Mouse (Mus musculus): ENCODE results near the gene Cog1. TPM values are rescaled to one million over a fixed set of nuclear protein-coding genes. Genes with fewer than 3 reads are reported as not detected.

Gene Cog1
- total RNA-seq, 1 experiment from 2014 or later, result 14.5 TPM

DNA sequence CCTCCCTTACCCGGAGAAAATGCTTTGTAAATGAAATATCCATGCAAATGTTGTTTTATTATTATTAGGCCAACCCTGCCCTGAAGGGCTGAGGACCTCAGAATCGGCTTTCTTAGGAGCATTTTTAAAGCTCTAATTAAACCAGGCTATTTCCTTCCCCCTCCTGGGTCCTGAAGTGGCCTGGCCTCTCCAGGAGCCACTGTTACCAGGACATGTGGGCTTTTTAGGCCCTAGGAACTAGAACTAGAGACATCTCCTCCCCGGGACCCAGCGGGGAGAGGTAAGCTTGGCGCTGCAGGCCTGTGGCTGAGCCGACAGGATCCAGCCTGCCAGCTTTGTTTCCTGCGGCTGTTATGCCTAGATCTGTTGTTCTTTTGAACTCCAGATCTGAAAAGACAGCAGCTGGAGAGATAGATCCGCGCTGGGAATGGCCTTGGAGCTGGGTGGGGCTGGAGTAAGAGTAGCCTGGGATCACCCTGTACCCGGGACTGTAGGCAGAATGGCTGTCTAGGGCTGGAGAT is 61.3 kb downstream of the Cog1 start:
- peak in 1 of 2 experiments; percentile 12; a peak in 1 of 4 replicates for ATAC-seq (replicated peaks in 1 of 2; ENCODE audit: insufficient read depth in 1 of 2, low FRiP score in 2 of 2, low TSS enrichment in 1 of 2, low read depth in 1 of 2, poor library complexity in 2 of 2, severe bottlenecking in 2 of 2)

DNA sequence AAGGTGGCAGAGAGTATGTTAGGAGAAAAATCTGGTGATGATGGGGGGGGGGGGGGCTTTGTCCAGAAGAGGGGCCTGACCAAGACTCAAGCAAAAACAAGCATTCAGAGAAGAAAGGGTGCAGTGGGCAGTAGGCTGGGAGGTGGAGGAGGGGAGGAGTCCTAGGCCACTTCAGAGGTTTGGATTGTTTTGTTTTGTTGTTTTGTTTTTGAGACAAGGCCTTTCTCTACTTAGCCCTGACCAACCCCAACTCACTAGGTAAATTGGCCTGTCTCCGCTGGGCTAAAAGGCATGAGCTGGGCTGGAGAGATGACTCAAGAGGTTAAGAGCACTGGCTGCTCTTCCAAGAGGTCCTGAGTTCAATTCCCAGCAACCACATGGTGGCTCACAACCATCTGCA is 62.1 kb downstream of the Cog1 start:
- no peak for ATAC-seq (replicated peaks in 1 of 2; ENCODE audit: insufficient read depth in 1 of 2, low FRiP score in 2 of 2, low TSS enrichment in 1 of 2, low read depth in 1 of 2, poor library complexity in 2 of 2, severe bottlenecking in 2 of 2)

DNA sequence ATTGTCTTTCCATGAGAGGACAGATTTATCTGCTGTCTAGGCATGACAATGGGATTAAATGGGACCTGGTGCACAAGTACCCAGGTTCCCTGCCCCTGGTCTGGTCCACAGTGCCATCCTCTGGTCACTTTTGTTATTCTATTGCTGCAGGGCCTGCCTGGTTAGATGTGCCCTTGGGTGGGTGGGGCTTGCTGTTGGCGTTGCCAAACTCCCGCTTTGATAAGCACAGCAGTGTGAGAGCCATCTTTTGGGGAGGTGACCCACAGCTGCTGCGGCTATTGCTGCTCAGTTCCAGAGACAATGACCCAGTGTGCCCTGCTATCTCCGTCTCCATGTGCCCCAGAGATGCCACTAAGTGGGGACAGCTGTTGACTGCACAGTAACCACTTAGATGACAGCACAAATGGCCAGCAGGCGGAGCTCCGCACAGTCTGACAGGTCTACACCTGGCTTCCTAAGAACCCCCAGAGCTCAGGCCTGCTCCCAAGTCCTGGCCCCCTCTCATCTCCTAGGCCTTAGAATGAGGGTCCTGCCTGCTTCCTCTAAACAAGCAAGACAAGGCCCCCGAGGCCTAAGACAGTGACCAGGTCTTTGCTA is 66.2 kb downstream of the Cog1 start:
- ATAC-seq (replicated peaks in 1 of 2; ENCODE audit: insufficient read depth in 1 of 2, low FRiP score in 2 of 2, low TSS enrichment in 1 of 2, low read depth in 1 of 2, poor library complexity in 2 of 2, severe bottlenecking in 2 of 2), result peak; percentile 44 to 55; a peak in 2 of 4 replicates

DNA sequence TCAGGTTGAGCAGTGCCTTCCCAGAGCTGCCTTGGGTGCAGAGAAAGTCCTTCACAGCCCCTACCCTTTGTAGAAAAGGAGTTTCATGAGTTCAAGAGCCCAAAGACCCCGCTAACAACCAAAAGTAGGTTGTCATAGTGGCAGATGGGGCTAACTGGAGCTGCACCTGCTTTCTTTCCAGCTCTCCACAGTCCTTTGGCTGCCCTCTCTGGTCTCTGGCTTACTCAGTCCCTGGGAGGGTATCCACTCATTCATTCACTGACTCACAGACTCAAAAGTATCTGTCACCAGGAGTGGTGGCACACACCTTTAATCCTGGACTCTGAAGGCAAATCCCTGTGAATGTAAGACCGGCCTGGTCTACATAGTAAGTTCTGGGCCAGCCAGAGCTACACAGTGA is 67.2 kb downstream of the Cog1 start:
- no peak for ATAC-seq (replicated peaks in 1 of 2; ENCODE audit: insufficient read depth in 1 of 2, low FRiP score in 2 of 2, low TSS enrichment in 1 of 2, low read depth in 1 of 2, poor library complexity in 2 of 2, severe bottlenecking in 2 of 2)

Other genes starting within 250 kb of the Cog1 start
- 11.8 and 18.3 TPM in 2 replicates for gene Sstr2, start 29.8 kb upstream of the Cog1 start, total RNA-seq (2017)
- 26.6 and 40.3 TPM in 2 replicates for gene Slc39a11, start 910 bp downstream of the Cog1 start, total RNA-seq (2017)
- 23.7 and 28.0 TPM in 2 replicates for gene Fam104a, start 35.0 kb downstream of the Cog1 start, total RNA-seq (2017)
- gene D11Wsu47e, start 35.2 kb downstream of the Cog1 start, total RNA-seq (2017), result 14.1 and 14.5 TPM in 2 replicates
- gene Cpsf4l, start 60.8 kb downstream of the Cog1 start, total RNA-seq (2017), result not detected in 2 replicates
- 6.1 and 7.9 TPM in 2 replicates for gene Cdc42ep4, start 102.7 kb downstream of the Cog1 start, total RNA-seq (2017)

Data from hematopoietic stem cell, adult 5-6 weeks (primary cell).